Mouse (Mus musculus) stomach, postnatal 0 days (tissue): ENCODE results near the gene C2cd3.

Experiments
- CTCF ChIP-seq: IDR thresholded peaks from 2 replicates; pipeline ENCODE4 v1.5.1; 2016; ENCODE audit warnings: antibody characterized with exemption, low read depth, mild to moderate bottlenecking, moderate library complexity
- EP300 ChIP-seq: optimal IDR thresholded peaks from 2 replicates; pipeline ENCODE3; 2016; ENCODE audit warnings: antibody characterized with exemption

GRCm38 (mm10) chr7:100448530-100448929 lies 76.5 kb downstream of the C2cd3 start:
- TF ChIP-seq CTCF (no peak), EP300 (no peak)
